Mouse (Mus musculus) forebrain, embryonic 14.5 days (tissue): Measurements from ENCODE around the gene Hapln3. TPM values are rescaled to one million over a fixed set of nuclear protein-coding genes. Genes with fewer than 3 reads are reported as not detected.

ENCODE experiments used
- ATAC-seq: fragments of 200-750 bp; cut with Nextera tagmentation; 2 replicates; pipeline ENCODE4 v1.8.0; 2017; ENCODE audit warnings: mild to moderate bottlenecking, moderate library complexity
- DNase-seq: peaks from one replicate; pipeline ENCODE4 v3.0.0-alpha.2; 2015; ENCODE audit warnings: low spot score
- H3K27ac ChIP-seq: fragments of 300-500 bp; sonication (generic); 2 replicates; pipeline ENCODE4 v1.5.1; 2014; ENCODE audit warnings: low read depth, mild to moderate bottlenecking, control low read depth, low read length, moderate library complexity
- H3K27me3 ChIP-seq: fragments of 300-500 bp; sonication (generic); replicated peaks from 2 replicates; pipeline ENCODE4 v1.6.1; 2014; ENCODE audit warnings: low read length, control low read depth, mixed read lengths; ENCODE audit not compliant: control insufficient read depth, insufficient read depth
- H3K36me3 ChIP-seq: fragments of 300-500 bp; sonication (generic); 2 replicates; pipeline ENCODE4 v1.6.1; 2014; ENCODE audit warnings: low read length, control low read depth; ENCODE audit not compliant: control insufficient read depth, insufficient read depth
- H3K4me1 ChIP-seq: fragments of 300-500 bp; sonication (generic); 2 replicates; pipeline ENCODE4 v1.6.1; 2014; ENCODE audit warnings: antibody characterized with exemption, low read length, control low read depth; ENCODE audit not compliant: control insufficient read depth, insufficient read depth
- H3K4me2 ChIP-seq: fragments of 300-500 bp; sonication (generic); 2 replicates; pipeline ENCODE4 v1.6.1; 2014; ENCODE audit warnings: mild to moderate bottlenecking, control low read depth, low read length
- H3K4me3 ChIP-seq: fragments of 300-500 bp; sonication (generic); 2 replicates; pipeline ENCODE4 v1.5.1; 2014; ENCODE audit warnings: low read depth, low read length, control low read depth
- H3K9ac ChIP-seq: fragments of 300-500 bp; sonication (generic); 2 replicates; pipeline ENCODE4 v1.6.1; 2014; ENCODE audit warnings: mild to moderate bottlenecking, low read length, control low read depth, moderate library complexity
- H3K9me3 ChIP-seq: fragments of 300-500 bp; sonication (generic); replicated peaks from 2 replicates; pipeline ENCODE4 v1.6.1; 2016; ENCODE audit warnings: low read length, control low read depth, mixed read lengths; ENCODE audit not compliant: control insufficient read depth
- WGBS: fragments of 180-500 bp; shearing (Covaris S2); extraction: QIAGEN DNeasy Blood & Tissue Kit; methylation state at CpG from one replicate; pipeline ENCODE4 v1.1.7; 2014; 5-methylcytosine and 5-hydroxymethylcytosine counted together
- polyA plus RNA-seq: library from polyadenylated mRNA; unstranded; fragments of >200 nt; fragmentation: Nextera tagmentation; extraction: Ambion mirVana; gene quantifications from 2 replicates; pipeline ENCODE4 v1.2.1, GENCODE M21; 2014

Gene Hapln3
- 2.1 and 2.7 TPM in 2 replicates for polyA plus RNA-seq

- Histone ChIP-seq H3K4me1 (no peaks in the 10 kb centered on the region), H3K36me3 (peaks cover 12% of the 10 kb centered on the region; the same call in 1 of the 2 replicates), H3K9ac (peak within 1 kb of the TSS; percentile 26; the same call in 1 of the 2 replicates), H3K9me3 (no peaks in the 10 kb centered on the region), H3K27me3 (0 out of 2 replicates have a peak, but pooled peaks cover 3% of the 10 kb centered on the region), H3K27ac (no peak within 1 kb of the TSS), H3K4me2 (peak within 1 kb of the TSS; percentile 43), H3K4me3 (peak within 1 kb of the TSS; percentile 19)
- ATAC-seq (peak; percentile 42), DNase-seq (peak; percentile 44)
- WGBS: 7% methylated on average over 19 of the region's 19 CpGs
Measured at GRCm38 (mm10) chr7:79130843-79131444, at the start of gene Hapln3. TSS of gene Hapln3 (minus strand) at chr7:79131018.

GRCm38 (mm10) chr7:79173800-79174199 lies 43.0 kb upstream of the Hapln3 start:
- no peak for ATAC-seq
- WGBS: 82% methylated on average over 3 of the region's 3 CpGs
- no peaks in the 10 kb centered on the region for H3K4me1 ChIP-seq
- no peaks in the 10 kb centered on the region for H3K9me3 ChIP-seq
- DNase-seq: no peak
- no peak overlapping the region for H3K4me3 ChIP-seq
- H3K36me3 ChIP-seq: no peaks in the 10 kb centered on the region
- no peak overlapping the region for H3K4me2 ChIP-seq
- H3K27me3 ChIP-seq: no peaks in the 10 kb centered on the region
- H3K27ac ChIP-seq: no peak overlapping the region
- H3K9ac ChIP-seq: no peak overlapping the region

- Histone ChIP-seq H3K27me3 (no peaks in the 10 kb centered on the region), H3K9me3 (no peaks in the 10 kb centered on the region), H3K4me2 (no peak overlapping the region), H3K36me3 (no peaks in the 10 kb centered on the region), H3K9ac (no peak overlapping the region), H3K4me3 (no peak overlapping the region), H3K27ac (no peak overlapping the region), H3K4me1 (no peaks in the 10 kb centered on the region)
- ATAC-seq (no peak), DNase-seq (no peak)
- WGBS: 83% methylated on average over 1 of the region's 1 CpGs
Measured at GRCm38 (mm10) chr7:79171782-79172181, 41.0 kb upstream of the Hapln3 start.

GRCm38 (mm10) chr7:79167006-79167562 lies 36.3 kb upstream of the Hapln3 start:
- H3K9ac ChIP-seq: no peak overlapping the region
- DNase-seq: no peak
- 48% methylated on average over 14 of the region's 14 CpGs for WGBS

GRCm38 (mm10) chr7:79159406-79159805 lies 28.6 kb upstream of the Hapln3 start:
- no peak overlapping the region for H3K4me2 ChIP-seq
- no peak for ATAC-seq
- no peaks in the 10 kb centered on the region for H3K27me3 ChIP-seq
- no peak overlapping the region for H3K4me3 ChIP-seq
- no peak overlapping the region for H3K27ac ChIP-seq
- WGBS: 79% methylated on average over 1 of the region's 1 CpGs
- DNase-seq: no peak
- no peaks in the 10 kb centered on the region for H3K4me1 ChIP-seq
- no peaks in the 10 kb centered on the region for H3K36me3 ChIP-seq
- H3K9me3 ChIP-seq: 0 out of 2 replicates have a peak, but pooled peaks cover 3% of the 10 kb centered on the region
- H3K9ac ChIP-seq: no peak overlapping the region

More at GRCm38 (mm10) chr7:79167006-79167562, 36.3 kb upstream of the Hapln3 start:
- H3K36me3 ChIP-seq: no peaks in the 10 kb centered on the region
- H3K4me3 ChIP-seq: no peak overlapping the region
- H3K27ac ChIP-seq: no peak overlapping the region
- no peaks in the 10 kb centered on the region for H3K27me3 ChIP-seq
- H3K4me1 ChIP-seq: no peaks in the 10 kb centered on the region
- ATAC-seq: no peak
- 0 out of 2 replicates have a peak, but pooled peaks cover 3% of the 10 kb centered on the region for H3K9me3 ChIP-seq
- H3K4me2 ChIP-seq: no peak overlapping the region

- no peak for DNase-seq
- H3K4me1 ChIP-seq: peaks cover 7% of the 10 kb centered on the region; the same call in 1 of the 2 replicates
- H3K9me3 ChIP-seq: no peaks in the 10 kb centered on the region
- H3K4me2 ChIP-seq: no peak overlapping the region
- no peaks in the 10 kb centered on the region for H3K36me3 ChIP-seq
- H3K27me3 ChIP-seq: no peaks in the 10 kb centered on the region
- 62% methylated on average over 6 of the region's 6 CpGs for WGBS
- no peak overlapping the region for H3K9ac ChIP-seq
- no peak overlapping the region for H3K27ac ChIP-seq
- no peak; the same call in 1 of the 2 replicates for ATAC-seq
- no peak overlapping the region for H3K4me3 ChIP-seq
Measured at GRCm38 (mm10) chr7:79149522-79149921, 18.7 kb upstream of the Hapln3 start.

GRCm38 (mm10) chr7:79148711-79149266 lies 18.0 kb upstream of the Hapln3 start, which contains the start of gene Mfge8:
TSS of gene Mfge8 (minus strand) at chr7:79149060.
- DNase-seq (peak; percentile 90), ATAC-seq (peak; percentile 95)
- H3K9me3 ChIP-seq: no peaks in the 10 kb centered on the region
- under 1% methylated on average over 39 of the region's 39 CpGs for WGBS
- H3K27me3 ChIP-seq: no peaks in the 10 kb centered on the region
- H3K36me3 ChIP-seq: 0 out of 2 replicates have a peak, but pooled peaks cover 1% of the 10 kb centered on the region
- H3K4me3 ChIP-seq: peak within 1 kb of the TSS; percentile 48
- H3K4me1 ChIP-seq: peaks cover 7% of the 10 kb centered on the region; the same call in 1 of the 2 replicates
- H3K27ac ChIP-seq: no peak within 1 kb of the TSS
- peak within 1 kb of the TSS; percentile 61 for H3K9ac ChIP-seq
- H3K4me2 ChIP-seq: peak within 1 kb of the TSS; percentile 70

GRCm38 (mm10) chr7:79147931-79148653 lies 17.3 kb upstream of the Hapln3 start:
- WGBS: 2% methylated on average over 20 of the region's 20 CpGs
- H3K9ac ChIP-seq: peak overlapping the region; percentile 61
- peaks cover 7% of the 10 kb centered on the region; the same call in 1 of the 2 replicates for H3K4me1 ChIP-seq
- H3K9me3 ChIP-seq: no peaks in the 10 kb centered on the region
- peak overlapping the region; percentile 48 for H3K4me3 ChIP-seq
- H3K27me3 ChIP-seq: no peaks in the 10 kb centered on the region
- no peak for ATAC-seq
- peaks cover 4% of the 10 kb centered on the region; the same call in 1 of the 2 replicates for H3K36me3 ChIP-seq
- H3K4me2 ChIP-seq: peak overlapping the region; percentile 70
- DNase-seq: no peak
- H3K27ac ChIP-seq: no peak overlapping the region
